Mouse (Mus musculus): ENCODE data around the gene Kiss1r.

Gene Kiss1r

DNA sequence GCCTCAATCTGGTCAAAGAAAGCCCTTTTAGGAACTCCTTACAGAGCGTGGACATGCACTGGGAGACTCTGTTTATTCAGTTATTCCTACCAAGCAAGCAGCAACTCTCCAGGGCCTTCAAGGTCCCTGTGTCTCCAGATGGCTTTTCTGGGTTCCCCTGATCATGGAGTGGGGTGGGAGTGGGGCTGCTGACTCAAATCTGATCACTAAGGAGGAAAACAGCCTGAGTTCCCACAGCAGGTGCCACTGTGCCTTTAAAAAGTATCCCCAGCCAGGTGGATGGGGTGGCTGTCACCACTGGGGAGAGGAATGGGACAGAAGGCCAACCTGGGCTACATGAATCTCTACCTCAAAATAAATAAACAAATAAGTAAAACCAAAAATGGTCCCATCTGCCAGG is 26.2 kb downstream of the Kiss1r start:
- DNase-seq, result no peak

DNA sequence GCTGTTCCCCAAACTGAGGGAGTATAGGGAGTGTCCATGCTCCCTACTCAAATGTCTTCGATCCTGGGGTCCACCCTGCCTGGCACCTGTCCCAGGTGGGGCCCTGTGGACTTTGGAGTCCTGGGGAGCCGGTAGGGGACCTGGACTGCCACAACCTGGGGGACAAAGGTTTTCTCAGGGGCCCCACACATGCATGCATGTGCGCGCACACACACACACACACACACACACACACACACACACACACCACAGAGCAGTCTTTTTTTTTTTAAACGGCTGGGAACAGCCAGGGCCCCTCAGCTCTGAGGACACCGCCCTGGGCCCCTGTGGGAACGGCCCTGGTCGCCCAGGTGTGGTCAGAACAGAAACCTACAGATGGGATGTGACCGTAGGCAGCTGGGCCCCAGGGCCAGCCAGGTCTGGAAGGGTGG is 26.7 kb downstream of the Kiss1r start:
- DNase-seq, result no peak

GRCm38 (mm10) chr10:79945507-79946234 is 28.9 kb downstream of the Kiss1r start:
- DNase-seq, result no peak

- no peak for DNase-seq
These were observed 30.1 kb downstream of the Kiss1r start for GRCm38 (mm10) chr10:79946752-79947322.

DNA sequence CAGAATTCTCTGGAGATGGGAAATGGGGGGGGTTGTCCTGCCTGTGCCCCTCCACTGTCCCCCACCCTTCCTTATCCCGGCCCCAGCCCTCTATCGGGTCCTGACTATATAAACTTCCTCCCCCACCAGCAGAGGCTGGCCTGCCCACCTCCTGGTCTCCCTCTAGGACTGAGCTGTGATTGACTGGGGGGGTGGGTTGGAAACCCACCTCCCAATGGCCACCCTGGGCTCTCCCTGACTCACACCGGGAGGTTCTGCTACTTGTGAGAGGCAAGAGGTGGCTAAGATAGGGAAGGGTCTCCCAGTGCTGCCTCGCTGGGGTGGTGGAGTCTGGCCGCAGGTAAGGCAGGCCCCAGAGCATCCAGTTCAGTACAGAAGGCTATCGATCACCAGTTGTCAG is 30.7 kb downstream of the Kiss1r start:
- no peak for DNase-seq

- no peak for DNase-seq
These were observed 33.1 kb downstream of the Kiss1r start for GRCm38 (mm10) chr10:79949873-79950272.

DNA sequence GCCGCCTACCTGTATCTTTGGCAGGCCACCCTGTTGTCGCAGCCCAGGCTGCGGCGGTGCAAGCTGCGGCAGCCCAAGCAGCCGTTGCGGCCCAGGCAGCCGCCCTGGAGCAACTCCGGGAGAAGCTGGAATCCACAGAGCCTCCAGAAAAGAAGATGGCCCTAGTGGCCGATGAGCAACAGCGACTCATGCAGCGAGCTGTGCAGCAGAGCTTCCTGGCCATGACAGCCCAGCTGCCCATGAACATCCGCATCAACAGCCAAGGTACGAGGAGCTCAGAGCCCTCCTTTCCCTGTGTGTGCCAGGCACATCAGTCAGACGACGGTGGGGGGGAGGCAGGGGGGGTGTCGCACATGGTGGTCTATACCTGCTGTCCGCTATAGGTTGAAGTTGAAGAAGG is 33.9 kb downstream of the Kiss1r start:
- no peak for DNase-seq

DNA sequence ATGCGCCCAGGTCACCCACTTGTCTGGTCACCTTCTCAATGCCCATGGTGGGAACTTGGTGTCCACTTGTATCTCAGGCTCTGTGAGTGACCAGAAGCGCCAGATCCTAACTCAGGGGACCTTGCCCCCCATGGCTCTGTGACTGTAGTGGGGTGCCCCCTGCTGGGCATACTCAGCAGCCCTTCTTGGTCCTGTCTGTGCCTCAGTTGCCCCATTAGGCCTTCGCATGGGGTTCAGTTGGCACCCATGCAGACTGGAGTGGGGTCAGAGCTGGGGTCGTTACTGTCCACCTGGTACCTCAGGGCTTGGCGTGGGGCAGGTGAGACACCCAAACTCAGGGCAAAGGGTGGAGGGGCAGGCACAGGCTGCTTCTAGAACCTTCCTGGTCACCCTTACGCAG is 37.2 kb downstream of the Kiss1r start:
- no peak for DNase-seq

DNA sequence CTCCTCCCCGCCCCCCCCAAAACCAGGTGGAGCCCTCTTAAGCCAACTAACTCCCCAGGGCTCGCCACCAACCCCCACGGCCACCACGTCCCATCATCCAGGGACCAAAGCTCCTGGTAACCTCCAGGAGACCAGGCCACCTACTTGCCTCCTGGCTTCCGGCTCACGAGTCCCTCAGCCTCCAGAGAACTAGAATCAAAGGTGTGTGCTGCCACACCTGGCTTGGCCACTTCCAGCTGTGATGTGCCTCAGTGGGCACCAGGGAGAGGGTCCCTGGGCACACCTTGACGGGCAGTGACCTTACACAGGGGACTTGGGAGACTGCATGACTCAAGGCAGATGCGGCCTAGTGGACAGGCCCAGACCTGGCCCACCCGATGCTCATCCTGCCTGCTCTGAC is 38.9 kb downstream of the Kiss1r start:
- DNase-seq, result no peak

DNA sequence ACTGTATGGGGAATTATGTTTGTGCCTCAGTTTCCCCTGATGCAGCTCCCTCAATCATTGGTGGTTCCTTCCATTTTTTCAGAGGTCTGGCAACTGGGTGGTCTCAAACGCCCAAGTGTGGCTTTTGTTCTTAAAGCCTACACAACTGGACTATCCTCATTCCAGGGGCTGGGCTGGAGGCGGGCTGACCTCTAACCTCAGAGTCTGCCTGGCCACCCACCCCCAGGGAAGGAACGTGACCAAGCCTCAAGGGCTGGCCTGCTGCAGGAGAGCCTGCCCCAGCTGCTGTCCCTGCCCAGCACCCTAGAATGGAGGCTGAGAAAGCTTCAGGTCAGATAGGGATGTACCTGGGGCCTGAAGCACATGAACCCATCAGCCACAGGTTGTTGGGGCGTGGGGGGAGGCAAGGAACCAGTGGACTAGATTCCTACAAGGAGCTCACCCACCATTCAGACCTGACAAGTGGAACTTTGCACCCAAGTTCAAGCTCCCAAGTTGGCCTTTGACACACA is 39.9 kb downstream of the Kiss1r start:
- no peak for DNase-seq

DNA sequence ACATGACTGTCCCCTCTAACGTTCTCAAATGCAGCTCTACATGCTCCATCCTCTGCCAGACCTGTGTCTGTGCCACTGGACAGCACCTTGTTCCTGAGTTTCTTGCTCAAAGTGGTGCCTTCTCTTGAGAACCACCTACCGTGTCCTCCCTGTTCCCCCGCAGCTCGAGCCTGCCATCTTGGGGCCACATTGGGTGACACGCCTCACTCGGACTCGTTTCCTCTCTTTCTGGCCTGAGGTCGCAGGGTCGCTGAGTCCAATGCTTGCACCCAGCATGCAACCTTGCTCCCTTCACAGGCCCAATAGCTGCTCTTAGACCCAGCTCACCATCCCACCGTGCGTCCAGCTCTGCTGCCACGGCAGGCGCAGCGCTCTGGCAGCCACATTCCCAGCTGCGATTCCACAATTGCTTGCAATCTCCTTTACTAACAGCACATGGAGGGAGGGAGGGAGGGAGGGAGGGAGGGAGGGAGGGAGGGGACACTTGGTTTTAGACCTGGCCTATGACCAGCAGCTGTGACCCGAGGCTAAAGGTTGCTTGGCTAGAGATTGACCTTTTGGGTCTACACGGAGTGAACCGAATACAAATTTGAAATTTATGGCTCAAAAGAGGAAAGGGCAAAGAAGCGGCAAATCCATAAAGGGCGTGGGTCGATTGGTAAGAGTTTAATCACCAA is 41.5 kb downstream of the Kiss1r start:
- peak; percentile 84 for DNase-seq

- peak; percentile 82 for DNase-seq
These were observed 42.6 kb downstream of the Kiss1r start for GRCm38 (mm10) chr10:79959412-79959811.

DNA sequence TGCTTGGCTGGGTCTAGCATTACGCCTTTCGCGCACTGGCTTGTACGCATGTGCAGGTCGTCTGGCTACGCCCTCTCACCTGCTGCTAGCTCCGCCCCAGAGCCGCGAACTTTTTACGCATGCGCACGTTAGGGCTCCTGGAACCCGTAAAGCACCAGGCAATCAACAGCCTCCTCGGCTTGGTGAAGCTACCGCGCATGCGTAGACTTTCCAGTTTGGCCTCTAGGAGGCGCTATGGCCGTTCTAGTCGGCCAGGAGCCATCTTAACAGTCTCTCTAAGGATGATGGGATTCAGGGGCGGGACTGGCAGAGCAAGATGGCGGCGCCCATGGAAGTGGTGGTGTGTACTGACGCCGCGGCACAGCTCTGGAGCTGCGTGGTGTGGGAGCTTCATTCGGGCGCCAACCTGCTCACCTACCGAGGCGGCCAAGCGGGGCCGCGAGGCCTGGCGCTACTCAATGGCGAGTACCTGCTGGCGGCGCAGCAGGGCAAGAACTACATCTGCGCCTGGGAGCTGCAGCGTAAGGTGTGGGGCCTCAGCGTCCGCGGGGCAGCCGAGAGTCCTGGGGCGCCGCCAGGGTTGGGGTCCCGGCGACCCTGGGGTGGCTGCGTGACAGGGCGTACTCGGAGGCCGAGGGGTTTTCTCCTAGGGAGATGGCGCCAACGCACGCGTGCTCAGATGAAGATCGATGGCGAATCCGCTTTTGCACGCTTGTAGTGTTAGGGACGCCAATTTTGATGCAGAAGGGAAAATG is 43.3 kb downstream of the Kiss1r start, which contains the start of gene Wdr18:
TSS of gene Wdr18 (plus strand) at position 306 of the 755 bp plus-strand sequence.
- peak; percentile 100 for DNase-seq

GRCm38 (mm10) chr10:79960671-79961294 is 44.0 kb downstream of the Kiss1r start:
- DNase-seq, result peak; percentile 54

DNA sequence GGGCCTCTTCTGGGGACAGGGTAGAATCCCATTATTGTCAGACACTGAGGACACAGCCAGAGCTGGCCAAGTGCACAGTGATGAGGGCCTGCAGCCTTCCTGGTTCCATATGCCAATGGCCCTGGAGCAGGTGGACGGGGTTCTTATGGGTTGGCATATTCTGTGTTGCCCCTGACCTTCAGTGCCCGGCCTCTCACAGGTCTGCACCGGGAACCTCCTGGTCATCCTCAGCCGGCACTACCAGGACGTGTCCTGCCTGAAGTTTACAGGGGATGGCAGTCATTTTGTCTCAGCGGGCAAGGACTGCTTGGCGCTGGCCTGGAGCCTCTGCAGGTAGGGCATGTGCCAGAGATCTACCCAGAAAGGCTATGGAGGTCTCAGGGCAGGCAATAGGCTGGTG is 48.0 kb downstream of the Kiss1r start:
- DNase-seq, result no peak

DNA sequence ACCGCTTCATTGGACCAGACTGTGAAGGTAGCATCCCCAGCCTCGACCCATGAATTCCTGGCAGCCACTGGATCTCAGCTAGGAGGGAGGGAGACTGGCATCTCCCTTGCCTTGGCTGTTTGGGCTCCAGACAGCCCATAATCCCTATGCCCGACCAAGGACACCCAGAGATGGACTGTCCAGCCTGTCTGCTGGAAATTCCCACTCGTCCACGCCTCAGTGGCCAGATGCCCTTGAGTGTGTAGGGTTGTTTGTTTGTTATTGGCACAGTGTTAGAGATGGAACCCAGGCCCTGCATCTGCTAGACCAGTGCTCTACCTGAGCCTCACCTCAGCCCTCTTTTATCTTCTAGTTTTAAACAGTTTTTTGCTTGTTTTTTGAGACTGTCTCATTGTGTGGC is 48.6 kb downstream of the Kiss1r start:
- peak; percentile 26 for DNase-seq

DNA sequence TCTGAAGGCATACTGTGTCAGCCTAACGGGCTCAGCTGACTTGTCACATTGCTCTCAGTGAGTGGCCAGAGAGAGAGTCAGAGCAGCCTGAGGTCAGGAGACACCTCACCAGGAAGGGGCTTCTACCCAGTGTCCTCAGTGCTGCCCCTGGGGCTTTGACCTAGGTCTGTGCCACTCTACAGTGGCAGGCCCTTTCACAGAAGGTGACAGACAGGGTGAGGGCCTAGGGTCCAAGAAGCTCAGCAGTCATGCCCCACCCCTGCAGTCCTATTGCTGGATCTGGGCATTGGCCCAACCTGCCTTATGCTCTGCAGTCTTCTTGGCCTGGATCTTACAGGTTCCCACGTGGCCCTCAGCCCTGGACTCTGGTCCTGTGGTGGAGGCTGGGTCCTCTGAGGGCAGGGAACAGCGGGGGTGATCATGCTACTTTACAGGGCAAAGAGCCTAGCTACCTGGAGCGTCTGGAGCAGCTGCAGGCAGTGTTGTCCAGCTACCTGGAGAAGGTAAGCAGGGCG is 50.2 kb downstream of the Kiss1r start:
- DNase-seq, result peak; percentile 70

GRCm38 (mm10) chr10:79968181-79968580 is 51.4 kb downstream of the Kiss1r start:
- DNase-seq, result no peak

DNA sequence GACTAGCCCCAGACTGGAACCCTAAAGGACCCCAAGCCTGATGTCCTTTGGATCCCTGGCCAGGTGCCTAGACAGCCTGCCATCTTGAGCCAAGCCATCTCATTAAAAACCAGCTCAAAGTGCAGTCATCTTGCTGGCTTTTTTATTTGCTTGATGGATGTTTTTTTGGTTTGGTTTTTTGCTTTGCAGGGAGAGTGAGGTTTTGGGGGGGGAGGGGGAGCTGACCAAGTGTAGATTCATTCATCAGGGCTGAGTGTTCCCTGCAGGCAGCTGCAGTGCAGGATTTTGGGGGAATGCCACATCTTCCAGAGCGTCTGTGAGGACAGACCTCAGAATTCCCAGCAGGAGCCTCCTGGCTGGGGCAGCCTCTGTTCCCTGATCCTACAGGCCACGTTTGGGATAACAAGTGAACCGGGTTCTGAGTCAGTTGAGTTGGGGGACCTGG is 52.4 kb downstream of the Kiss1r start:
- no peak for DNase-seq

DNA sequence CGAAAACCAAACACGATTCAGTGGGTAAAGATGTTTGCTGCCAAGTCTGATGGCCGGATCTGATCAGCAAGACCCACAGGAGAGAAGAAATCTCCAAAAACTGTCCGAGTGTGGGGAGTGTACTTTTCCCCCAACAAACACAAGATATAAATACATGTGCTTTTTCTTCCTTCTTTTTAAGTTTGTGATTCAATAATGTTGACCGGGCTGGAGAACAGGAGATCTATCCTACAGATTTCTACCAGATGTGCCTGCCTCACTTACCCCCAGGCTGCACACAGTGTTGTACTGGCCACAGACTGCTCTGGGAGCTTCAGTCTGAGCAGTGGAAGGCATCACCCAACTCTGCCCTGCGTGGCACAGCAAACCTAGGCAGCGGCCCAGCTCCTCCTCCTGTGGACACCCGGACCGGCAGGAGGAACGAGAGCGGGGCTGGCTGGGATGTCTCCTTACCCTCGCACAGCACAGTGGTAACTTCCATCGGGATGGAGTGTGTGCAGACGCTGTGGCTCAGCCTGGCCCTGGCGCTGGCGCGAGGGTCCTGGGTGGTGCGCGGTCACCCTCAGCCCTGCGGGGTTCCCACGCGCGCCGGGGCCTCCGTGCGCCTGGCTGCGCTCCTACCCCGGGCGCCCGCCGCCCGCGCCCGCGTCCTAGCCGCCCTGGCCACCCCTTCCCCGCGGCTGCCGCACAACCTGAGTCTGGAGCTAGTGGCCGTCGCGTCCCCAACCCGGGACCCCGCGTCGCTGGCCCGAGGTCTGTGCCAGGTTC is 53.8 kb downstream of the Kiss1r start, which contains the start of gene Grin3b:
TSS of gene Grin3b (plus strand) at position 301 of the 768 bp plus-strand sequence.
- DNase-seq, result no peak

DNA sequence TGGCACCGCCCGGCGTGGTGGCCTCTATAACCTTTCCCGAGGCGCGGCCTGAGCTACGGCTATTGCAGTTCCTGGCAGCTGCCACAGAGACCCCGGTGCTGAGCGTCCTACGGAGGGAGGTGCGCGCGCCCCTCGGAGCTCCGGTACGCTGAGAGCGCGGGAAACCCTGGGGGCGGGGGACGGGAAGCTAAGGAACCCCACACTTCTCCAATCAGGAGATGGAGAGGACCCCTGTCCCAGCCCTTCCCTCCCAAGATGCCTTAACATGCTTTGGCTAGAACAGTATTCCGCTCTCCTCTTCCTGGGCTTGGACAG is 54.4 kb downstream of the Kiss1r start:
- no peak for DNase-seq

Data from cerebellum, adult 9-10 months (tissue).